Mouse (Mus musculus) forebrain, embryonic 10.5 days (tissue): ENCODE data around the gene Wwc2. TPM values are rescaled to one million over a fixed set of nuclear protein-coding genes. Genes with fewer than 3 reads are reported as not detected.

Experiments used
- DNase-seq: peaks from one replicate; pipeline ENCODE4 v3.0.0-alpha.2; 2017; ENCODE audit warnings: low spot score; ENCODE audit errors: extremely low spot score
- H3K27ac ChIP-seq: fragments of 300-500 bp; sonication (generic); 2 replicates; pipeline ENCODE4 v1.5.1; 2016; ENCODE audit warnings: mild to moderate bottlenecking
- H3K27me3 ChIP-seq: fragments of 300-500 bp; sonication (generic); 2 replicates; pipeline ENCODE4 v1.6.1; 2016; ENCODE audit warnings: mild to moderate bottlenecking; ENCODE audit not compliant: poor library complexity, severe bottlenecking
- H3K36me3 ChIP-seq: fragments of 300-500 bp; sonication (generic); replicated peaks from 2 replicates; pipeline ENCODE4 v1.6.1; 2016; ENCODE audit warnings: mild to moderate bottlenecking, moderate library complexity
- H3K4me1 ChIP-seq: fragments of 300-500 bp; sonication (generic); 2 replicates; pipeline ENCODE4 v1.6.1; 2016
- H3K4me3 ChIP-seq: fragments of 300-500 bp; sonication (generic); 2 replicates; pipeline ENCODE4 v1.5.1; 2016; ENCODE audit warnings: mild to moderate bottlenecking, moderate library complexity
- H3K9me3 ChIP-seq: fragments of 300-500 bp; sonication (generic); 2 replicates; pipeline ENCODE4 v1.6.1; 2016; ENCODE audit warnings: mild to moderate bottlenecking, moderate library complexity
- WGBS: fragments of 180-500 bp; shearing (Covaris S2); methylation state at CpG from one replicate; pipeline ENCODE4 v1.1.7; 2016; 5-methylcytosine and 5-hydroxymethylcytosine counted together
- polyA plus RNA-seq: library from polyadenylated mRNA; unstranded; fragments of >200 nt; fragmentation: Nextera tagmentation; extraction: Ambion mirVana; gene quantifications from 2 replicates; pipeline ENCODE4 v1.2.1, GENCODE M21; 2016

Gene Wwc2
- polyA plus RNA-seq, 1 experiment from 2014 or later: 7.8 TPM

GRCm38 (mm10) chr8:47907056-47907455 is 83.7 kb downstream of the Wwc2 start:
- Histone ChIP-seq H3K27ac (no peak overlapping the region), H3K4me1 (no peaks in the 10 kb centered on the region), H3K9me3 (peaks cover 7% of the 10 kb centered on the region; the same call in 1 of the 2 replicates), H3K27me3 (no peaks in the 10 kb centered on the region), H3K4me3 (no peak overlapping the region), H3K36me3 (peaks cover 7% of the 10 kb centered on the region; the same call in 1 of the 2 replicates)
- DNase-seq: no peak
- WGBS: 88% methylated on average over 9 of the region's 9 CpGs

GRCm38 (mm10) chr8:47906142-47906541 is 84.6 kb downstream of the Wwc2 start:
- Histone ChIP-seq H3K4me1 (no peaks in the 10 kb centered on the region), H3K27me3 (no peaks in the 10 kb centered on the region), H3K36me3 (peaks cover 7% of the 10 kb centered on the region; the same call in 1 of the 2 replicates), H3K27ac (no peak overlapping the region), H3K4me3 (no peak overlapping the region), H3K9me3 (peaks cover 7% of the 10 kb centered on the region; the same call in 1 of the 2 replicates)
- DNase-seq: no peak
- WGBS: 94% methylated on average over 9 of the region's 9 CpGs

- no peaks in the 10 kb centered on the region for H3K27me3 ChIP-seq
- no peaks in the 10 kb centered on the region for H3K4me1 ChIP-seq
- peaks cover 7% of the 10 kb centered on the region; the same call in 1 of the 2 replicates for H3K9me3 ChIP-seq
- no peak overlapping the region for H3K27ac ChIP-seq
- H3K4me3 ChIP-seq: no peak overlapping the region
- DNase-seq: no peak
- H3K36me3 ChIP-seq: peaks cover 12% of the 10 kb centered on the region
- WGBS: 96% methylated on average over 7 of the region's 7 CpGs
Measured at GRCm38 (mm10) chr8:47905256-47905655, 85.5 kb downstream of the Wwc2 start.

GRCm38 (mm10) chr8:47904004-47904403 is 86.7 kb downstream of the Wwc2 start:
- Histone ChIP-seq H3K27ac (no peak overlapping the region), H3K27me3 (no peaks in the 10 kb centered on the region), H3K36me3 (peaks cover 16% of the 10 kb centered on the region), H3K4me1 (no peaks in the 10 kb centered on the region), H3K9me3 (no peaks in the 10 kb centered on the region), H3K4me3 (no peak overlapping the region)
- no peak for DNase-seq
- WGBS: 86% methylated on average over 7 of the region's 7 CpGs

- H3K36me3 ChIP-seq: peaks cover 23% of the 10 kb centered on the region
- no peak overlapping the region for H3K4me3 ChIP-seq
- 86% methylated on average over 3 of the region's 3 CpGs for WGBS
- no peaks in the 10 kb centered on the region for H3K27me3 ChIP-seq
- no peak for DNase-seq
- no peaks in the 10 kb centered on the region for H3K4me1 ChIP-seq
- H3K27ac ChIP-seq: no peak overlapping the region
- no peaks in the 10 kb centered on the region for H3K9me3 ChIP-seq
Measured at GRCm38 (mm10) chr8:47902704-47903103, 88.0 kb downstream of the Wwc2 start.

- H3K9me3 ChIP-seq: no peaks in the 10 kb centered on the region
- no peaks in the 10 kb centered on the region for H3K27me3 ChIP-seq
- H3K4me3 ChIP-seq: no peak overlapping the region
- DNase-seq: no peak
- peaks cover 29% of the 10 kb centered on the region for H3K36me3 ChIP-seq
- no peaks in the 10 kb centered on the region for H3K4me1 ChIP-seq
- no peak overlapping the region for H3K27ac ChIP-seq
- 92% methylated on average over 9 of the region's 9 CpGs for WGBS
Measured at GRCm38 (mm10) chr8:47900361-47900760, 90.4 kb downstream of the Wwc2 start.

- no peaks in the 10 kb centered on the region for H3K9me3 ChIP-seq
- H3K4me1 ChIP-seq: no peaks in the 10 kb centered on the region
- 94% methylated on average over 3 of the region's 3 CpGs for WGBS
- H3K27ac ChIP-seq: no peak overlapping the region
- DNase-seq: no peak
- H3K36me3 ChIP-seq: peaks cover 29% of the 10 kb centered on the region
- H3K4me3 ChIP-seq: no peak overlapping the region
- no peaks in the 10 kb centered on the region for H3K27me3 ChIP-seq
Measured at GRCm38 (mm10) chr8:47899891-47900290, 90.8 kb downstream of the Wwc2 start.

GRCm38 (mm10) chr8:47892419-47892818 is 98.3 kb downstream of the Wwc2 start:
- no peak for DNase-seq
- Histone ChIP-seq H3K27me3 (no peaks in the 10 kb centered on the region), H3K9me3 (no peaks in the 10 kb centered on the region), H3K27ac (no peak overlapping the region), H3K36me3 (peaks cover 14% of the 10 kb centered on the region; the same call in 1 of the 2 replicates), H3K4me1 (peaks cover 31% of the 10 kb centered on the region), H3K4me3 (no peak overlapping the region)
- WGBS: 94% methylated on average over 3 of the region's 3 CpGs

GRCm38 (mm10) chr8:47891641-47892040 is 99.1 kb downstream of the Wwc2 start:
- peaks cover 31% of the 10 kb centered on the region for H3K4me1 ChIP-seq
- no peaks in the 10 kb centered on the region for H3K9me3 ChIP-seq
- H3K27ac ChIP-seq: no peak overlapping the region
- WGBS: 64% methylated on average over 13 of the region's 13 CpGs
- no peaks in the 10 kb centered on the region for H3K27me3 ChIP-seq
- H3K36me3 ChIP-seq: peaks cover 17% of the 10 kb centered on the region; the same call in 1 of the 2 replicates
- no peak overlapping the region for H3K4me3 ChIP-seq
- no peak for DNase-seq

GRCm38 (mm10) chr8:47890814-47891210 is 99.9 kb downstream of the Wwc2 start:
- no peak overlapping the region for H3K27ac ChIP-seq
- DNase-seq: no peak
- no peak overlapping the region for H3K4me3 ChIP-seq
- peaks cover 16% of the 10 kb centered on the region for H3K36me3 ChIP-seq
- no peaks in the 10 kb centered on the region for H3K27me3 ChIP-seq
- WGBS: 89% methylated on average over 13 of the region's 13 CpGs
- peaks cover 31% of the 10 kb centered on the region for H3K4me1 ChIP-seq
- no peaks in the 10 kb centered on the region for H3K9me3 ChIP-seq

- H3K4me1 ChIP-seq: peaks cover 31% of the 10 kb centered on the region
- no peaks in the 10 kb centered on the region for H3K27me3 ChIP-seq
- H3K4me3 ChIP-seq: no peak overlapping the region
- WGBS: 70% methylated on average over 23 of the region's 23 CpGs
- no peaks in the 10 kb centered on the region for H3K9me3 ChIP-seq
- DNase-seq: no peak
- peak overlapping the region; percentile 41; the same call in 1 of the 2 replicates for H3K27ac ChIP-seq
- peaks cover 16% of the 10 kb centered on the region for H3K36me3 ChIP-seq
Measured at GRCm38 (mm10) chr8:47889936-47890813, 100.5 kb downstream of the Wwc2 start.

- H3K27me3 ChIP-seq: no peaks in the 10 kb centered on the region
- no peaks in the 10 kb centered on the region for H3K9me3 ChIP-seq
- H3K4me1 ChIP-seq: peaks cover 31% of the 10 kb centered on the region
- H3K4me3 ChIP-seq: no peak overlapping the region
- peaks cover 16% of the 10 kb centered on the region for H3K36me3 ChIP-seq
- peak overlapping the region; percentile 9; the same call in 1 of the 2 replicates for H3K27ac ChIP-seq
- WGBS: 79% methylated on average over 11 of the region's 11 CpGs
- no peak for DNase-seq
Measured at GRCm38 (mm10) chr8:47888841-47889570, 101.7 kb downstream of the Wwc2 start.

GRCm38 (mm10) chr8:47884306-47884705 is 106.4 kb downstream of the Wwc2 start:
- Histone ChIP-seq H3K4me3 (no peak overlapping the region), H3K9me3 (no peaks in the 10 kb centered on the region), H3K4me1 (peaks cover 8% of the 10 kb centered on the region; the same call in 1 of the 2 replicates), H3K27me3 (no peaks in the 10 kb centered on the region), H3K27ac (no peak overlapping the region), H3K36me3 (peaks cover 28% of the 10 kb centered on the region)
- DNase-seq: no peak
- WGBS: 94% methylated on average over 5 of the region's 5 CpGs
